Mouse (Mus musculus) megakaryocyte progenitor cell, adult 5-6 weeks (primary cell): ENCODE measurements around the gene Mkrn1. TPM values are rescaled to one million over a fixed set of nuclear protein-coding genes. Genes with fewer than 3 reads are reported as not detected.
A peak's percentile ranks its signal among the peaks of the same experiment; 100 is the strongest.
"Not testable (repeated sequence)": the region's sequence is repeated elsewhere in the genome, so short reads cannot be mapped to it uniquely, and the experiment has no call there.

Source experiments
- ATAC-seq: replicated peaks from 2 replicates; pipeline ENCODE4 v1.8.0; 2016; ENCODE audit warnings: mild to moderate bottlenecking, moderate TSS enrichment, inconsistent platforms; ENCODE audit not compliant: poor library complexity
- total RNA-seq, 2 experiments: library from RNA; stranded (forward) in 1 of 2; stranded (reverse) in 1 of 2; fragments of 157-497, 149-512 nt in 1 of 2; fragments of 200-1000 nt in 1 of 2; gene quantifications; 2 replicates each; pipeline versions ENCODE4 v1.2.3 to v1.2.4; 2015 to 2017

Gene Mkrn1
- total RNA-seq, 2 experiments from 2014 or later, result 34.4 to 43.6 TPM

- no peak for ATAC-seq
These were observed 13.4 kb upstream of the Mkrn1 start for GRCm38 (mm10) chr6:39433701-39434100.

GRCm38 (mm10) chr6:39433174-39433573, 12.9 kb upstream of the Mkrn1 start:
- no peak for ATAC-seq

DNA sequence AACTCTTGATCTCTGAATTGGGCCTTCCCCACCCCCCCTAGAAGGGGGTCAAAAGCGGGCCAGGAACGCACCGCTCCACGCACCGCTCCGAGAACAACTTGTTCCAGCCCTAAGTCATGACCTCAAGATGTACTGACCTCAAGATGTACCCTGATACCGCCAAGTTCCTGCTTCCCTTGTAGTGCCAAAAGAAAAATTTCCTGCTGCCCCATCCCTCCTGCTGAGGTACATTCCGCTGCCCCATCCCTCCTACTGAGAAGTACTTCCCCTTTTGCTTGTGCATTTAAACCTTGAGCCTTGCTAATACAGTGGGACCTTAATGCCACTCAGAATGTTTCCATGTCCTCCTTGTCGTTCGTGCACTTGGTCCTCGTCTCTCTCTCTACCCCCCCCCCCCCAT, 10.5 kb upstream of the Mkrn1 start:
- no peak for ATAC-seq

DNA sequence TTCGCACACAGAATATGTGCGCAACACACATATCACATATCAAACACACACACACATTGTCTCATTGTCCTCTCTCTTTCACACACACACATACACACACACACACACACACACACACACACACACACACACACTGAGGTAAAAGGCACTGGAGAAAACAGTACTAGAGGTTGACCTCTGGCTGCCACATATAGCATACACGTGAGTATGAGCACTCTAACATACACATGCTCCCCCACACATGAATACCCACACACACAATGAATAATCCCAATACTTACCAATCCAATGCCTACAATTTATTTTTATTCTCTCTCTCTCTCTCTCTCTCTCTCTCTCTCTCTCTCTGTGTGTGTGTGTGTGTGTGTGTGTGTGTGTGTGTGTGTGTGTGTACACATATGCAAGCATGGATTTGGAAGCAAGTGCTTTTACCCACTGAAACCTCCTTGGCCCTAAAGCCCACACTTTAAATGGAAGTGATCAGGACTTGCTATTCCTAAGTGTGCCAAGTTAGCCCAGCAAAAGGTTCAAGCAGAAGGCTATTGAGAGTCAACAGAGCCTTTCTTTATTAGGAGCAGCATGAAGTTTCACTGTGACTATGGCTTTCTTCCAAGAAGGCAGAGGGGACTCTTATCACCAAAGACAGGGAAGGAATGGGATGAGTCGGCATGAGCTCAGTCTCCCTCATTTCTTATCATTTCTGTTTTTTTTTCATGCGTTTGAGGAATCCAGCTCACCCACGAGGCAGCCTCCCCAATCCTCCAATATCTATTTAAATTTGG, 8.9 kb upstream of the Mkrn1 start:
- peak; percentile 73 for ATAC-seq

GRCm38 (mm10) chr6:39427276-39428003, 7.2 kb upstream of the Mkrn1 start:
- peak; percentile 24; the same call in 1 of the 2 replicates for ATAC-seq

DNA sequence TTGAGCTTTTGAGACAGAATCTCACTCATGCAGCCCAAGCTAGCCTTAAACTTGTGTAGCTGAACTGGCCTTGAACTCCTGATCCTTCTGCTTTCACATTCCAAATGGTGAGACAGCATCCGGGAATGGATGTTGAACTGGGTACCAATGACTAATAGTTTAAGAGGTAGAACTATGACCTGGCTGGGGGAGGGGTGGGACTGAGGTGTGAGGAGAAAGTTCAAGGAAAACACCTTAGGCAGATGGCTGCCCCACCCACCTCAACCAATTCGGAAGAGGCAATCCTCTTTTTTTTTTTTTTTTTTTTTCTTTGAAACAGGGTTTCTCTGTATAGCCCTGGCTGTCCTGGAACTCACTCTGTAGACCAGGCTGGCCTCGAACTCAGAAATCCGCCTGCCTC, 6.5 kb upstream of the Mkrn1 start:
- ATAC-seq, result no peak

GRCm38 (mm10) chr6:39425181-39425580, 4.9 kb upstream of the Mkrn1 start:
- 0 out of 2 replicates have a peak, but pooled peaks have one; percentile 9 for ATAC-seq

DNA sequence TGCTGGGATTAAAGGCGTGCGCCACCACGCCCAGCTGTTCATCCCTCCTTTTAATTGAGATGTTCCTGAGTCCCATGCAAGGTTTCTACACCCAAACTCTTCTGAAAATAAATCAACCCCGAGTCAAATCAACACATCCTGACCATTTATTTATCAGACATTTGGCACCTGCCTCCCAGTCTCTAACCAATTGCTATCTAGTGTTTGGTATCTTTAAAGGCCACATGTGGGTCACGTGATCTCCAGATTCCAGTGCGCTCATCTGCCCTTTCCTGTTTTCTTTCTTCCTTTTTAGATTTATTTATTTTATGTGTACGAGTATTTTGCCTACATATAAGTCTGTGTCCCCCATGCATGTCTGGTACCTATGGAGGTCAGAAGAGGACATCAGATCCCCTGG, 3.4 kb upstream of the Mkrn1 start:
- ATAC-seq, result peak; percentile 38

GRCm38 (mm10) chr6:39423130-39423551, 2.9 kb upstream of the Mkrn1 start:
- peak; percentile 16; the same call in 1 of the 2 replicates for ATAC-seq

DNA sequence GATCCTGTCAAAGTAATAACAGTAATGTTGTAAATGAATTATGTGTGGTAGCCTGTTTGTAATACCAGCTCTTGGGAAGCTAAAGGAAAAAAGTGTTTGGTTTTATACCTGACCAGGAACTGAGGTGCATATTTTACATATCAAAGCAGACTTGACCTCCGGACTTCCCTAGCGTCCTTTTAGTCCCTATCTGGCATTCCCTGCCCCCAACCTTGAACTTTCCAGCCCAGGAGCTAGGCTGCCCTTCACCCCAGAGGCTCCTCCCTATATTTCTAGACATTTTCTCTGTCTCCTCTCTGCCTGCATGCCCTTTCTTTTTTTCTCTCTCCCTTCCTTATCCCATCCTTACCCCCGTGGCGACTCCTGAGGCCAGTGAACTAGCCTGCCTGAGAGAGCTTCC, 605 bp upstream of the Mkrn1 start:
- ATAC-seq, result no peak

DNA sequence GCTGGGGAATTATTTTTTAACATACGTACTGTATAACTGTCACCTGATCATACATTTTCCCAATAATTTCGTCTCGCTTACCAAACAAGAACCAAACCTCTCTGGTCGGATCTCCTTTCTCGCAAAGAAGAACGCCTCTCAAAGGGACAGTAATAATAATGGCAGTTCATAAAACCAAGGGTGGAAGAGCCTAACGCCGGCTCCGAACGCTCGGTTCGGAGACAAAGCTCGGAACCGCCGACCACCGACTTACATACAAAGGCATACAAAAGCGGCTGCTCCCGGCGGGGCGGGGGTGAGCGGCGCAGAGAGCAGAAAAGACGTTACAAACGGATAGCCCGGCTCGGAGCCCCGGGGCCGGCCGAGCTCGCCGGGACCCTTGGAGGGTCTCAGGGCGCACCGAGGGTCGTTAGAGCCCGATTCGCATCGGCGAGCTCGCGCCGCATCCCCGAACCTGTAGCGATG, 844 bp downstream of the Mkrn1 start:
- no peak for ATAC-seq

- not testable (repeated sequence) for ATAC-seq
These were observed 3.6 kb downstream of the Mkrn1 start for GRCm38 (mm10) chr6:39416654-39417053.

DNA sequence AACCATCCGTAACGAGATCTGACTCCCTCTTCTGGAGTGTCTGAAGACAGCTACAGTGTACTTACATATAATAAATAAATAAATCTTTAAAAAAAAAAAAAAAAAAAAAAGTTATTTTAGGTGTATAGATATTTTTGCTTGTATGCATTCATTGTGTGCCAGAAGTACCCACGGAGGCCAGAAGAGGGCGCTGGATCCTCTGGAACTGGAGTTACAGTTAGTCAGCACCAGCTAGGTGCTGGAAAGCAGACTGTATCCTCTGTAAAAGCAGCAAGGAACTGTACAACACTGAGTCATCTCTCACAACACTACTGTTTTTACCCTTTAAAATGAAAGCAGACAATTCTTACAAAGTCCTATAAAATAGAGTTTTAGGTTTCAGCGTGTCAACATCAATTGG, 4.5 kb downstream of the Mkrn1 start:
- peak; percentile 66 for ATAC-seq

DNA sequence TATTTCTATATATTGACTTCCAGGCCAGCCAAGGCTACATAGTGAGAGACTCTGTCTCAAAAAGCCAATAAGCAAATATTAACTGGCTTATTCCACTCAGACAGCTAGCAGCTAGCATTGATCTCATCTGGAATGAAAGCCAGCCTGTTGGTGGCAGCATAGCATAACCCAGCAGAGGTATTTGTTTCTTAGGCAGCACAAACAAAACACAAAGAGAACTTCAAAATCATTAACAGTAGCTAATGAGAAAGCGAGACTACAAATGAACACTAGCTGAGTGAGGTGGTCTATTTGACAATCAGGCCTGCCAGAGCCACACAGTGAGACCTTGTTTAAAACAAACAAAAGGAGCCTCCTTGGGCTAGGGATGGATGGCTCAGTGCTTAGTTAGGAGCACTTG, 6.2 kb downstream of the Mkrn1 start:
- ATAC-seq, result no peak

DNA sequence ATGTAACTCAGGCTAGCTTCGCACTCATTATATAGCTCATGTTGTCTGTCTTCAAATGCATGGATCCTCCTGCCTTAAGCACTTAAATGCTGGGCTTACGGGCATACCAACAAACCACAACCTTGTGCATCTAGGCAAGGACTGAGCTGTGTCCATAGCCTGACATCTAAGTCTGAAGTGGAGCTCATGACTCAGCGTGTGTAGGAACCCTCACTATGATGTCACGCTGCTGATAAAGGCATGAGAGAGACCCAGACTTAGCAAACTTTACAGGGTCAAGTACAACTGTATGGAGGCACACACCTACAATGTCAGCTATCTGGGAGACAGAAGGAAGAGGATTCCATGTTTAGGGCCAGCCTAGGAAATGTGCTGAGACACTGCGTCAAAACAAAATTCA, 13.8 kb downstream of the Mkrn1 start:
- 0 out of 2 replicates have a peak, but pooled peaks have one; percentile 11 for ATAC-seq

GRCm38 (mm10) chr6:39403136-39403535, 17.1 kb downstream of the Mkrn1 start:
- ATAC-seq, result no peak

DNA sequence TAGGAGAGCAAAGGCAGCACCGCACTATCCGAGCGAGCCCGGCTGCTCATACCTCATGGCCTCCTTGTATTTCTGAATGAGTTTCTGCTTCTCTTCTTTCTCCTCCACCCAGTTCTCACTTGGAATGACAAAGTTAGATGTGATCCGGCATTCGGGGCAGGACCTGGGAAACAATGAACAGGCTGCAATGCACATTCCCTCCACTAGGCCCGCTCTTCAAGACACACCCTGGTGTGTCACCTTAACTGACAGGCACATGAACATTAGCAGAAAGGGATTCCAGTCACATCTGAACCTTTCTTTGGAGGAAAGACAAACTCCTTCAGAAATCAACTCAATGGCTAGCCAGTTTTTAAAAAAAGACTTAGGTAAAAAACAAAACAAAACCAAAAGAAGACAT, 19.9 kb downstream of the Mkrn1 start:
- peak; percentile 80 for ATAC-seq

- no peak for ATAC-seq
These were observed 21.9 kb downstream of the Mkrn1 start for GRCm38 (mm10) chr6:39398342-39398741.

- ATAC-seq, result no peak
These were observed 23.2 kb downstream of the Mkrn1 start for GRCm38 (mm10) chr6:39397046-39397445.

- no peak for ATAC-seq
These were observed 24.3 kb downstream of the Mkrn1 start for GRCm38 (mm10) chr6:39395916-39396315.

DNA sequence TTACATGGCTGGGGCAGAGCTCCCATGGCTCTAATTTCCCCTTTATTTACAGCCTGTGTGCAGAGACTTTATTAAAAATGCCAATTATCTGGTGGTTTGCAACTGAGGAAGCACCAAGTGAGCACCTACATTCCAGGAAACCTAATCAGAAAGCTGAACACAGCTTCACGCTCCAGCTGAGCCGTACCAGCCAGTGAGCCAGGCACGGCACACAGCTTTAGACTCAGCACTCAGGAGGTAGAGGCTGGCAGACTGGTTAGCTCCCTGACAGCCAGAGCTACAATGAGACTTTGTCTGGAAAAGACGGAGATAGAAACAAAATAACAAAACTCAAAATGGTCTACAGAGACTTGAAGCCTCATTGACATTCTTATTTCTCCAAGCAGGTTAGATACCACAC, 24.8 kb downstream of the Mkrn1 start:
- no peak for ATAC-seq

- ATAC-seq, result no peak
These were observed 30.3 kb downstream of the Mkrn1 start for GRCm38 (mm10) chr6:39389988-39390387.
